Comparison of ENCODE assay signal across 23 mouse cellular contexts in genomic region chr14:37112931-37113330, GRCm38 (mm10). TPM values are rescaled to one million over a fixed set of nuclear protein-coding genes. Genes with fewer than 3 reads are reported as not detected.
"Had no signal": no experiment of that assay in that cellular context is flagged by ENCODE, and none has a peak within 500 bp of the region (broad histone marks: within the 10 kb centered on the region; RNA-seq: fewer than 3 reads in every experiment).

No protein-coding gene starts in this region.

- ATAC-seq: lung, postnatal 0 days had no signal

- H3K4me3 ChIP-seq: kidney, embryonic 15.5 days; left cerebral cortex, adult 2 months; limb, embryonic 10.5 days; liver, embryonic 15.5 days; midbrain, embryonic 10.5 days; myocyte; neural tube, embryonic 15.5 days had no signal

- H3K4me2 ChIP-seq: kidney, embryonic 15.5 days; liver, embryonic 11.5 days; liver, embryonic 15.5 days; neural tube, embryonic 15.5 days had no signal

- H3K4me1 ChIP-seq: liver, embryonic 15.5 days; midbrain, embryonic 10.5 days; neural tube, embryonic 15.5 days had no signal

- H3K36me3 ChIP-seq: kidney, embryonic 15.5 days; limb, embryonic 10.5 days; liver, embryonic 15.5 days; midbrain, embryonic 10.5 days had no signal

- H3K9me3 ChIP-seq: kidney, embryonic 15.5 days; limb, embryonic 10.5 days; liver, embryonic 15.5 days; midbrain, embryonic 10.5 days; neural tube, embryonic 15.5 days had no signal

- H3K9ac ChIP-seq: kidney, embryonic 15.5 days; liver, embryonic 15.5 days; neural tube, embryonic 15.5 days had no signal

- H3K27me3 ChIP-seq: kidney, embryonic 15.5 days; liver, embryonic 15.5 days; neural tube, embryonic 15.5 days had no signal

- H3K27ac ChIP-seq: kidney, embryonic 15.5 days; left cerebral cortex, adult 2 months; limb, embryonic 10.5 days; liver, embryonic 15.5 days; midbrain, embryonic 10.5 days; neural tube, embryonic 15.5 days; stomach, postnatal 0 days had no signal

- DNase-seq: kidney, adult 11 months; lung, adult 2 months; lung, postnatal 36 days; midbrain, embryonic 14.5 days; thymus, adult 2 months; thymus, postnatal 36 days had no signal

RNA-seq across cellular contexts. Expression of gene 2610528A11Rik, which starts 0.9 kb away (rescaled TPM):
- polyA plus RNA-seq: midbrain, embryonic 10.5 days; midbrain, embryonic 14.5 days; neural tube, embryonic 11.5 days had no signal

RNA-seq across cellular contexts. Expression of gene Cdhr1, which starts 14.8 kb away (rescaled TPM):
- total RNA-seq: megakaryocyte progenitor cell, adult 5-6 weeks had no signal
- polyA plus RNA-seq: liver, embryonic 15.5 days had no signal

RNA-seq across cellular contexts. Expression of gene Lrit2, which starts 45.2 kb away (rescaled TPM):
- total RNA-seq: layer of hippocampus, adult 8-10 months; layer of hippocampus, postnatal 25 days; left cerebral cortex, adult 2 months; left cerebral cortex, postnatal 14 days; megakaryocyte progenitor cell, adult 5-6 weeks had no signal
- polyA plus RNA-seq: kidney, embryonic 15.5 days; large intestine, adult 2 months; limb, embryonic 10.5 days; limb, embryonic 14.5 days; liver, embryonic 11.5 days; liver, embryonic 15.5 days; lung, adult 2 months; lung, postnatal 0 days; midbrain, embryonic 10.5 days; midbrain, embryonic 14.5 days; myocyte; neural tube, embryonic 11.5 days; neural tube, embryonic 15.5 days; stomach, postnatal 0 days had no signal

RNA-seq across cellular contexts. Expression of gene Lrit1, which starts 58.3 kb away (rescaled TPM):
- total RNA-seq: layer of hippocampus, postnatal 25 days; left cerebral cortex, adult 2 months; megakaryocyte progenitor cell, adult 5-6 weeks had no signal
- polyA plus RNA-seq: kidney, embryonic 15.5 days; large intestine, adult 2 months; limb, embryonic 10.5 days; limb, embryonic 14.5 days; liver, embryonic 11.5 days; liver, embryonic 15.5 days; lung, adult 2 months; lung, postnatal 0 days; midbrain, embryonic 10.5 days; midbrain, embryonic 14.5 days; myocyte; neural tube, embryonic 11.5 days; neural tube, embryonic 15.5 days; stomach, postnatal 0 days had no signal
